Mouse (Mus musculus): ENCODE measurements around the gene Ubqln3. TPM values are rescaled to one million over a fixed set of nuclear protein-coding genes. Genes with fewer than 3 reads are reported as not detected.

Gene Ubqln3
- polyA plus RNA-seq, 1 experiment from 2014 or later = not detected

Other genes starting within 250 kb of the Ubqln3 start
- not detected in 2 replicates for gene Olfr64, start 248.8 kb downstream of the Ubqln3 start, polyA plus RNA-seq (2016; fragmentation: Nextera tagmentation; extraction: Ambion mirVana)
- not detected in 2 replicates for gene Olfr65, start 239.8 kb downstream of the Ubqln3 start, polyA plus RNA-seq (2016; fragmentation: Nextera tagmentation; extraction: Ambion mirVana)
- not detected in 2 replicates for gene Olfr631, start 214.5 kb downstream of the Ubqln3 start, polyA plus RNA-seq (2016; fragmentation: Nextera tagmentation; extraction: Ambion mirVana)
- not detected in 2 replicates for gene Olfr632, start 208.9 kb downstream of the Ubqln3 start, polyA plus RNA-seq (2016; fragmentation: Nextera tagmentation; extraction: Ambion mirVana)
- gene Olfr633, start 198.8 kb downstream of the Ubqln3 start, polyA plus RNA-seq (2016; fragmentation: Nextera tagmentation; extraction: Ambion mirVana) = not detected in 2 replicates
- not detected in 2 replicates for gene Olfr635, start 172.1 kb downstream of the Ubqln3 start, polyA plus RNA-seq (2016; fragmentation: Nextera tagmentation; extraction: Ambion mirVana)
- gene Olfr638, start 144.5 kb downstream of the Ubqln3 start, polyA plus RNA-seq (2016; fragmentation: Nextera tagmentation; extraction: Ambion mirVana) = not detected in 2 replicates
- 0.03 TPM in 1 of 2 replicates, not detected in the other for gene Olfr639, start 126.0 kb downstream of the Ubqln3 start, polyA plus RNA-seq (2016; fragmentation: Nextera tagmentation; extraction: Ambion mirVana)
- not detected in 2 replicates for gene Olfr640, start 117.7 kb downstream of the Ubqln3 start, polyA plus RNA-seq (2016; fragmentation: Nextera tagmentation; extraction: Ambion mirVana)
- not detected in 2 replicates for gene Olfr641, start 107.8 kb downstream of the Ubqln3 start, polyA plus RNA-seq (2016; fragmentation: Nextera tagmentation; extraction: Ambion mirVana)
- not detected in 2 replicates for gene Olfr642, start 90.6 kb downstream of the Ubqln3 start, polyA plus RNA-seq (2016; fragmentation: Nextera tagmentation; extraction: Ambion mirVana)
- gene 4930516K23Rik, start 81.8 kb downstream of the Ubqln3 start, polyA plus RNA-seq (2016; fragmentation: Nextera tagmentation; extraction: Ambion mirVana) = not detected in 2 replicates
- gene Olfr644, start 71.4 kb downstream of the Ubqln3 start, polyA plus RNA-seq (2016; fragmentation: Nextera tagmentation; extraction: Ambion mirVana) = not detected in 2 replicates
- gene Olfr645, start 57.8 kb downstream of the Ubqln3 start, polyA plus RNA-seq (2016; fragmentation: Nextera tagmentation; extraction: Ambion mirVana) = not detected in 2 replicates
- not detected in 2 replicates for gene Olfr646, start 38.4 kb downstream of the Ubqln3 start, polyA plus RNA-seq (2016; fragmentation: Nextera tagmentation; extraction: Ambion mirVana)
- gene Ubqln5, start 13.5 kb downstream of the Ubqln3 start, polyA plus RNA-seq (2016; fragmentation: Nextera tagmentation; extraction: Ambion mirVana) = not detected in 2 replicates
- not detected in 2 replicates for gene Olfr643, start 5.9 kb downstream of the Ubqln3 start, polyA plus RNA-seq (2016; fragmentation: Nextera tagmentation; extraction: Ambion mirVana)
- gene Ubqlnl, start 7.3 kb upstream of the Ubqln3 start, polyA plus RNA-seq (2016; fragmentation: Nextera tagmentation; extraction: Ambion mirVana) = not detected in 2 replicates
- gene Olfm5, start 21.6 kb upstream of the Ubqln3 start, polyA plus RNA-seq (2016; fragmentation: Nextera tagmentation; extraction: Ambion mirVana) = not detected in 2 replicates
- gene Olfr648, start 40.1 kb upstream of the Ubqln3 start, polyA plus RNA-seq (2016; fragmentation: Nextera tagmentation; extraction: Ambion mirVana) = 0.16 and 0.29 TPM in 2 replicates
- not detected in 2 replicates for gene Olfr649, start 52.7 kb upstream of the Ubqln3 start, polyA plus RNA-seq (2016; fragmentation: Nextera tagmentation; extraction: Ambion mirVana)
- gene Trim6, start 75.5 kb upstream of the Ubqln3 start, polyA plus RNA-seq (2016; fragmentation: Nextera tagmentation; extraction: Ambion mirVana) = 6.4 and 7.0 TPM in 2 replicates
- gene Trim34a, start 101.2 kb upstream of the Ubqln3 start, polyA plus RNA-seq (2016; fragmentation: Nextera tagmentation; extraction: Ambion mirVana) = 0.31 and 0.91 TPM in 2 replicates
- gene Trim5, start 144.8 kb upstream of the Ubqln3 start, polyA plus RNA-seq (2016; fragmentation: Nextera tagmentation; extraction: Ambion mirVana) = not detected in 2 replicates
- 1.7 and 2.3 TPM in 2 replicates for gene Trim12a, start 172.2 kb upstream of the Ubqln3 start, polyA plus RNA-seq (2016; fragmentation: Nextera tagmentation; extraction: Ambion mirVana)
- gene Trim34b, start 186.2 kb upstream of the Ubqln3 start, polyA plus RNA-seq (2016; fragmentation: Nextera tagmentation; extraction: Ambion mirVana) = not detected in 2 replicates
- gene Trim12c, start 210.1 kb upstream of the Ubqln3 start, polyA plus RNA-seq (2016; fragmentation: Nextera tagmentation; extraction: Ambion mirVana) = 0.79 and 1.1 TPM in 2 replicates
- 0.05 and 0.09 TPM in 2 replicates for gene Trim30b, start 226.6 kb upstream of the Ubqln3 start, polyA plus RNA-seq (2016; fragmentation: Nextera tagmentation; extraction: Ambion mirVana)

Measured in limb, embryonic 10.5 days (tissue).